Mouse (Mus musculus) CH12.LX (cell line): Measurements from ENCODE around the gene Ramp1. TPM values are rescaled to one million over a fixed set of nuclear protein-coding genes. Genes with fewer than 3 reads are reported as not detected.

Experiments
- DNase-seq: peaks from one replicate; pipeline ENCODE4 v3.0.0-alpha.2; 2013; ENCODE audit errors: extremely low read depth
- H3K27ac ChIP-seq: 2 replicates; pipeline ENCODE4 v1.5.1; 2012; ENCODE audit warnings: low read depth, mild to moderate bottlenecking, control low read depth, moderate library complexity; ENCODE audit not compliant: insufficient read depth
- H3K27me3 ChIP-seq: replicated peaks from 2 replicates; pipeline ENCODE3; 2012; ENCODE audit warnings: inconsistent platforms
- H3K36me3 ChIP-seq, 2 experiments: replicated peaks in 1 of 2; 2 replicates each; pipeline versions ENCODE3 to v1.6.1; 2012; ENCODE audit warnings: inconsistent platforms in 1 of 2, low read length in 1 of 2, mild to moderate bottlenecking in 1 of 2, mixed read lengths in 1 of 2, moderate library complexity in 1 of 2; ENCODE audit not compliant: control insufficient read depth in 1 of 2, insufficient read depth in 1 of 2
- H3K4me1 ChIP-seq, 2 experiments: 2 replicates each; pipeline ENCODE4 v1.6.1; 2012; ENCODE audit warnings: inconsistent platforms in 1 of 2, moderate library complexity in 1 of 2; ENCODE audit not compliant: insufficient read depth in 2 of 2, control insufficient read depth in 1 of 2
- H3K4me2 ChIP-seq: 2 replicates; pipeline ENCODE4 v1.6.1; 2012; ENCODE audit warnings: low read depth, mild to moderate bottlenecking, control low read depth; ENCODE audit not compliant: poor library complexity, insufficient read depth, severe bottlenecking
- H3K4me3 ChIP-seq, 3 experiments: fragments of 150-350 bp in 1 of 3; sonication (generic) in 1 of 3; replicated peaks in 1 of 3; 2 replicates each; pipeline versions ENCODE3 to v1.5.1; 2011 to 2012; ENCODE audit warnings: low read depth in 2 of 3, low read length in 2 of 3, mild to moderate bottlenecking in 2 of 3, moderate library complexity in 2 of 3, control low read depth in 1 of 3, improper control_type of control experiment in 1 of 3, inconsistent platforms in 1 of 3, mixed read lengths in 1 of 3; ENCODE audit not compliant: poor library complexity in 1 of 3
- H3K79me2 ChIP-seq: replicated peaks from 2 replicates; pipeline ENCODE4 v1.6.1; 2012; ENCODE audit warnings: mild to moderate bottlenecking, moderate library complexity; ENCODE audit not compliant: control insufficient read depth, poor library complexity, insufficient read depth, severe bottlenecking; ENCODE audit errors: extremely low read depth
- H3K9ac ChIP-seq: 2 replicates; pipeline ENCODE4 v1.6.1; 2012; ENCODE audit warnings: low read depth, mild to moderate bottlenecking, control low read depth, moderate library complexity; ENCODE audit not compliant: insufficient read depth
- H3K9me3 ChIP-seq: replicated peaks from 2 replicates; pipeline ENCODE3; 2012; ENCODE audit warnings: low read length, inconsistent platforms, mixed read lengths
- CTCF ChIP-seq, 2 experiments: IDR thresholded peaks in 1 of 2; conservative IDR thresholded peaks in 1 of 2; 2 replicates each; pipeline ENCODE4 v1.5.1; 2011 to 2012; ENCODE audit warnings: low read depth in 2 of 2, low read length in 2 of 2, improper control_type of control experiment in 1 of 2, inconsistent platforms in 1 of 2, mild to moderate bottlenecking in 1 of 2, moderate library complexity in 1 of 2
- KAT2A ChIP-seq: IDR thresholded peaks from 2 replicates; pipeline ENCODE4 v1.6.1; 2012; ENCODE audit warnings: low read length, improper control_type of control experiment, inconsistent platforms; ENCODE audit not compliant: insufficient replicate concordance
- MAZ ChIP-seq: IDR thresholded peaks from 2 replicates; pipeline ENCODE4 v1.6.1; 2012; ENCODE audit warnings: low read depth, mild to moderate bottlenecking, inconsistent platforms, low read length, improper control_type of control experiment, moderate library complexity
- MEF2A ChIP-seq: IDR thresholded peaks from 2 replicates; pipeline ENCODE4 v1.6.1; 2014; ENCODE audit warnings: low read depth, mild to moderate bottlenecking, inconsistent platforms, low read length, improper control_type of control experiment, borderline replicate concordance
- MXI1 ChIP-seq: IDR thresholded peaks from 2 replicates; pipeline ENCODE4 v1.6.1; 2011; ENCODE audit warnings: mild to moderate bottlenecking, low read depth, low read length, improper control_type of control experiment
- POLR2A ChIP-seq: IDR thresholded peaks from 2 replicates; pipeline ENCODE4 v1.6.1; 2011; ENCODE audit warnings: low read depth, mild to moderate bottlenecking, improper control_type of control experiment, low read length
- POLR2AphosphoS2 ChIP-seq: IDR thresholded peaks from 2 replicates; pipeline ENCODE4 v1.6.1; 2011; ENCODE audit warnings: low read depth, low read length, improper control_type of control experiment
- RAD21 ChIP-seq: IDR thresholded peaks from 2 replicates; pipeline ENCODE4 v1.6.1; 2011; ENCODE audit warnings: low read depth, mild to moderate bottlenecking, low read length, improper control_type of control experiment, moderate library complexity
- RCOR1 ChIP-seq: conservative IDR thresholded peaks from 2 replicates; pipeline ENCODE4 v1.6.1; 2012; ENCODE audit warnings: low read depth, mild to moderate bottlenecking, inconsistent platforms, low read length, improper control_type of control experiment
- SIN3A ChIP-seq: IDR thresholded peaks from 2 replicates; pipeline ENCODE4 v1.6.1; 2012; ENCODE audit warnings: low read length, improper control_type of control experiment, inconsistent platforms
- SMC3 ChIP-seq: IDR thresholded peaks from 2 replicates; pipeline ENCODE4 v1.6.1; 2011; ENCODE audit warnings: low read depth, low read length, improper control_type of control experiment
- TCF12 ChIP-seq: IDR thresholded peaks from 2 replicates; pipeline ENCODE4 v1.6.1; 2014; ENCODE audit warnings: low read depth, mild to moderate bottlenecking, inconsistent platforms, low read length, improper control_type of control experiment
- UBTF ChIP-seq: IDR thresholded peaks from 2 replicates; pipeline ENCODE4 v1.6.1; 2012; ENCODE audit warnings: low read depth, mild to moderate bottlenecking, inconsistent platforms, low read length, improper control_type of control experiment, moderate library complexity
- USF2 ChIP-seq: conservative IDR thresholded peaks from 2 replicates; pipeline ENCODE4 v1.6.1; 2011; ENCODE audit warnings: low read depth, low read length, improper control_type of control experiment
- ZKSCAN1 ChIP-seq: IDR thresholded peaks from 2 replicates; pipeline ENCODE4 v1.6.1; 2012; ENCODE audit warnings: low read depth, inconsistent platforms, low read length, improper control_type of control experiment, borderline replicate concordance
- ZMIZ1 ChIP-seq: IDR thresholded peaks from 2 replicates; pipeline ENCODE4 v1.6.1; 2012; ENCODE audit warnings: low read depth, mild to moderate bottlenecking, inconsistent platforms, low read length, improper control_type of control experiment
- dilution Hi-C: fragments of 300-500 bp; cut with MboI; formaldehyde crosslinking; loops from 2 replicates; pipeline ENCODE4 v1.14.3; 2020; ENCODE audit warnings: low sequenced_read_pairs; ENCODE audit not compliant: extremely low pct_unique_long_range_greater_than_20kb, extremely low pct_ligation_motif_present
- in situ Hi-C: fragments of 300-500 bp; cut with MboI; formaldehyde crosslinking; loops from 3 replicates; pipeline ENCODE4 v1.14.3; 2019; ENCODE audit warnings: low sequenced_read_pairs, low pct_ligation_motif_present, low pct_unique_long_range_greater_than_20kb, mixed read lengths
- polyA plus RNA-seq: library from polyadenylated mRNA; unstranded; fragments of >175 nt; gene quantifications from 2 replicates; pipeline ENCODE4 v1.2.1, GENCODE M21; 2012; ENCODE audit warnings: low read depth; ENCODE audit not compliant: insufficient read length
- total RNA-seq, 2 experiments: library from RNA; depleted of rRNA; stranded (reverse); fragments of 300-350 nt in 1 of 2; fragments of >200 nt in 1 of 2; gene quantifications; 2 replicates each; pipeline ENCODE4 v1.2.3; 2012 to 2014

The Ramp1 gene
- total and polyA plus RNA-seq, 3 experiments = not detected

DNA sequence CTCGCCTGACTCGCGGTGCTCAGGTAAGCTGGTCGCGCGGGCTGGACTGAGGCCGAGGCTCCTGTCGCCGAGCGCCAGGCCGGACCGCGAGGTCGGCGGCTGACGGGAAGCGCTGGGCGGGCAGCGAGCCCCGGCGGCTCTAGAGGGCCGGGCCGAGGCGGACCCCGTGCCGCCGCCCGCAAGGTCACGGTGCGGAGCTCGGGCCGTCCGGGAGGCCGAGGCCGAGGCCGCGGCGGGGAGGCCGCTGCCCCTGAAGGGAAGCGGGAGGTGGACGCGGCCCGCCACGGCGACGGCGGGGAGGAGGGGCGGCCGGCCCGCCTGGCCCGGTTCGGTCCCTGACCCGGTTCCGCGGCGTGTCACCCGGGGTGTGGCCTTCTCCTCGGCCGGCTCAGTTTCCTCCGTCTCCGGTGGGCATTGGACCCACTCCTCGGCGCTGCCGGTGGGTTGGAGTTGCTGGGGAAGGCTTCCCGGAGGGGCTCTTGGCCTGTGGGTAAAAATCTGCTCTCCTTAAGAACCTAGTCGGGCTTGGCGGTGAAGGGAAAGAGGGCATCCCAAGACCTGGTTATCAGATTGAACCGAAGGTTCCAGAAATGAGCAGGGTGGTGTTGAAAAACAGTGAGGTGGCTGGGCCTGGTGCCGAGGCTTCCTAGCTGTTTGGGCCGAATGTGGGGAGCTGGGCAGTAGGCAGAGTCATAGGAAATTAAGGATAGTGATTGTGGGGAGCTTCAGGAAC lies 71.0 kb downstream of the Ramp1 start:
- peaks cover 28% of the 10 kb centered on the region for H3K79me2 ChIP-seq
- H3K27ac ChIP-seq = no peak overlapping the region
- no peak for DNase-seq

DNA sequence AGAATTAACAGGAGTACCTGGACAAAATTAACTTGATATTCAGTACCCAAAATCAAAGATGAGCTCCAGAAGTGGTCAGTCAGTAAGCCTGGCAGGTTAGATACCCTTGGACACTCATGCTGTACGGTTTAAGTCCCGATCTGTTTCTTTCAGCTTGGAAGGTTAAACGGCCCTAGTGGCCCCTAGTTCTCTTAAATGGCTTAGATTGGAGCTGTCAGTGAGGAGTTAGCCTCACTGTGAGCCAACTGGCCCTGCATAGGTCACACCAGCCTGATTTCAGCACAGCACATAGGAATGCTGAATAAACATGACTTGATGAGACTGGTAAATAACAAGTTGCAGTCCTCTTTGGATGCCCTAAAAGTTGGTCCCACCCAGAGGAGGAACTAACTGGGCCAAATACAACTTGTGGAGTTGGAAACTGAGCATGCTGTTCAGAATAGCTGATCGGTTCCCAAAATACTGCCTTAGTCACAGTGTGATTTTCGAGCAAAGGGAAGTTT lies 71.6 kb downstream of the Ramp1 start:
- Histone ChIP-seq H3K4me1 (peaks cover 3 to 33% of the 10 kb centered on the region in 2 experiments; a peak in 3 of 4 replicates), H3K36me3 (peaks cover 0 to 26% of the 10 kb centered on the region in 2 experiments), H3K4me2 (peak overlapping the region; percentile 92), H3K27me3 (no peaks in the 10 kb centered on the region), H3K9me3 (no peaks in the 10 kb centered on the region), H3K9ac (peak overlapping the region; percentile 75), H3K27ac (no peak overlapping the region), H3K4me3 (peak overlapping the region; percentile 94 to 98 (median 97)), H3K79me2 (peaks cover 29% of the 10 kb centered on the region)
- in situ Hi-C loops (no loop called here), dilution Hi-C loops (no loop called here)
- TF ChIP-seq ZKSCAN1 = no peak
- TF ChIP-seq UBTF = no peak
- TF ChIP-seq POLR2AphosphoS2 = no peak
- no peak for TF ChIP-seq MAZ
- no peak for TF ChIP-seq MEF2A
- no peak for TF ChIP-seq KAT2A
- TF ChIP-seq MXI1 = no peak
- DNase-seq = peak; percentile 18

More for the DNA sequence above, 71.0 kb downstream of the Ramp1 start:
- H3K27me3 ChIP-seq = no peaks in the 10 kb centered on the region
- peak overlapping the region; percentile 94 to 98 (median 97) for H3K4me3 ChIP-seq
- H3K9me3 ChIP-seq = no peaks in the 10 kb centered on the region
- dilution Hi-C loops = no loop called here
- TF ChIP-seq TCF12 (no peak), MXI1 (peak; percentile 52; the same call in 1 of the 2 replicates)
- peak overlapping the region; percentile 75 for H3K9ac ChIP-seq
- in situ Hi-C loops = no loop called here
- peaks cover 3 to 33% of the 10 kb centered on the region in 2 experiments; a peak in 3 of 4 replicates for H3K4me1 ChIP-seq
- peaks cover 0 to 21% of the 10 kb centered on the region in 2 experiments for H3K36me3 ChIP-seq
- H3K4me2 ChIP-seq = peak overlapping the region; percentile 92

DNA sequence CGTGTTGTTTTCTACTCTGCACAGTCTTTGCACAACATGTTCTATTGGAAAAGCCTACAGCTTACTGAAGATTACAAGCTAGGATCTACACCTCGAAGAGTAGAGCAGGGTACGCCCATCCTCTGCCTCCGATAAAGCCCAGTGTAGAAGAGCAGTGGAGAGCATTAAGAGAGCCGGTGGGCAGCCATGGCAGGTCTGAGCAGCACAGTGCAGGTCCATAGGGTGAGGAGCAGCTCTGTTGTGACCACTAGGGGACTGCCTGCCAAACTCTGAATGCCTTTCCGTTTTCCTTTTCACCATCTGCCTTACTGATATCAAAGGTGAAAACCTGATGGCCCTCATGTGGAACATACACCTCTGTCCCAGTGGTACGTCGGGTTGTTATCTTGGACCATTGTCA lies 72.3 kb downstream of the Ramp1 start:
- H3K27ac ChIP-seq = no peak overlapping the region
- in situ Hi-C loops = no loop called here
- no peak overlapping the region for H3K9ac ChIP-seq

More for the DNA sequence above, 72.3 kb downstream of the Ramp1 start:
- TF ChIP-seq SMC3 = peak; percentile 20; the same call in 1 of the 2 replicates
- TF ChIP-seq MAZ = no peak
- TF ChIP-seq POLR2A = no peak
- TF ChIP-seq RCOR1 = no peak
- TF ChIP-seq CTCF (conservative IDR thresholded peaks at IDR 0.05 in 1 of 2, IDR thresholded peaks at IDR 0.05 in 1 of 2; ENCODE audit: low read depth in 2 of 2, low read length in 2 of 2) = peak; percentile 54 to 61
- TF ChIP-seq RAD21 = peak; percentile 22
- 0 out of 2 replicates have a peak, but pooled peaks have one; percentile 34 for TF ChIP-seq SIN3A
- TF ChIP-seq USF2 = no peak
- no peak for TF ChIP-seq ZMIZ1
- dilution Hi-C loops = no loop called here
- peak overlapping the region in 2 of 3 experiments; percentile 94 to 97 for H3K4me3 ChIP-seq
- peaks cover 0 to 33% of the 10 kb centered on the region in 2 experiments for H3K36me3 ChIP-seq
- peaks cover 33% of the 10 kb centered on the region for H3K79me2 ChIP-seq
- H3K9me3 ChIP-seq = no peaks in the 10 kb centered on the region
- H3K4me2 ChIP-seq = peak overlapping the region; percentile 92
- peaks cover 3 to 35% of the 10 kb centered on the region in 2 experiments; a peak in 3 of 4 replicates for H3K4me1 ChIP-seq
- DNase-seq = peak; percentile 48
- H3K27me3 ChIP-seq = no peaks in the 10 kb centered on the region
